Mouse (Mus musculus) G1E (cell line): ENCODE measurements at regions not wholly inside any gene's neighbourhood (a gene's known extent, or its start where the extent isn't known, plus 50 kb on each side); places are given as distances from the start of the nearest gene placed in this dataset.

Experiments used
- CTCF ChIP-seq: IDR thresholded peaks from 2 replicates; pipeline ENCODE4 v1.5.1; 2012; ENCODE audit warnings: low read depth, low read length, inconsistent platforms, mixed read lengths
- GATA1 ChIP-seq: IDR thresholded peaks from 2 replicates; pipeline ENCODE4 v1.6.1; 2012; ENCODE audit warnings: borderline replicate concordance, low read length, inconsistent platforms, mixed read lengths
- GATA2 ChIP-seq: IDR thresholded peaks from 2 replicates; pipeline ENCODE4 v1.6.1; 2012; ENCODE audit warnings: low read depth, low read length, inconsistent platforms, borderline replicate concordance

- TF ChIP-seq CTCF: no peak
- TF ChIP-seq GATA2: no peak
- TF ChIP-seq GATA1: no peak
Measured at GRCm38 (mm10) chr4:71517921-71518404, 239.8 kb downstream of the Gm11232 start.
